Mouse (Mus musculus) heart, postnatal 0 days (tissue): ENCODE measurements at regions not wholly inside any gene's neighbourhood (a gene's known extent, or its start where the extent isn't known, plus 50 kb on each side); places are given as distances from the start of the nearest gene placed in this dataset.

Experiments used
- CTCF ChIP-seq: IDR thresholded peaks from 2 replicates; pipeline ENCODE4 v1.5.1; 2016; ENCODE audit warnings: antibody characterized with exemption, control low read depth, low read depth
- EP300 ChIP-seq: IDR thresholded peaks from 2 replicates; pipeline ENCODE4 v1.6.1; 2016; ENCODE audit warnings: antibody characterized with exemption, low read depth

GRCm38 (mm10) chr7:70283166-70283565 is 83.4 kb downstream of the Nr2f2 start:
- TF ChIP-seq CTCF (no peak), EP300 (no peak)
